Mouse (Mus musculus) ES-CJ7 (cell line): ENCODE data around the gene Ddah2.

Experiments
- DNase-seq: peaks from one replicate; pipeline ENCODE4 v3.0.0; 2011; ENCODE audit warnings: low read depth, low spot score

Gene Ddah2

DNA sequence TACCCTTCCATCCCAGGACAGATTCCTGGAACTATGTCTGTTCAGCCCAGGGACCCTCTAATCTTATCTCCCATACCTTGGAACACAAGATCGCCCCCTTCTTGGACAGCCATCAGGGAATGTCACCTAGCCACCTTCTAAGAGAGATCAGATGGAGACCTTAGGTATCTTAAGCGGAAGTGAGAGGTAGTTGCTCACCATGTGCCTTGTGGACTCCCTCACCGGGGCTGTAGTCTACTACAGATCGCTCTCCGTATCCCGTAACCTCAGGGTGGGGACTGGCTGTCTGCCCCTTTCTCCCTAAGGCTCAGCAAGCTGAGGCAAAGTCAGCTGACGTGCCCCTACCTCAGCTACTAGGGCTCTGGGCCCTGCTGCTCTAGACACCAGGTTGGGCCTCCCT is 45.2 kb downstream of the Ddah2 start:
- DNase-seq = no peak

DNA sequence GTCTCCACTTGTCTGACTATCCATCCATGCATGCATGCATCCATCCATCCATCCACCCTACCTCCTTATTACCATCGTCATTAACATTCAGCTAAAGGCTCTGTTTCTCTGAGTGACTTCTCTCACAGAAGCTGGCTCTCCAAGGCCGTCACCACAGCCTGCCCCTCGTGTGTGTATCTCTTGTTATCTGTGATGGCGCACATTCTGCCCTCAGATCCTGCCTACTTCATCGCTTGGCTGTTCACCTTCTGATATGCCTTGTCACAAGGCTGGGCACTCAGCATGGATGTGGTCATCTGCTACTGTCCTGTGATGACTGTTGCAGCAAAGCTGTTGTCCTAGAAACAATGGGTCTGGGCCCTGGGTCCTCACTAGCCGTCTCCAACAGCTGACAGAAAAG is 45.9 kb downstream of the Ddah2 start:
- DNase-seq = no peak

DNA sequence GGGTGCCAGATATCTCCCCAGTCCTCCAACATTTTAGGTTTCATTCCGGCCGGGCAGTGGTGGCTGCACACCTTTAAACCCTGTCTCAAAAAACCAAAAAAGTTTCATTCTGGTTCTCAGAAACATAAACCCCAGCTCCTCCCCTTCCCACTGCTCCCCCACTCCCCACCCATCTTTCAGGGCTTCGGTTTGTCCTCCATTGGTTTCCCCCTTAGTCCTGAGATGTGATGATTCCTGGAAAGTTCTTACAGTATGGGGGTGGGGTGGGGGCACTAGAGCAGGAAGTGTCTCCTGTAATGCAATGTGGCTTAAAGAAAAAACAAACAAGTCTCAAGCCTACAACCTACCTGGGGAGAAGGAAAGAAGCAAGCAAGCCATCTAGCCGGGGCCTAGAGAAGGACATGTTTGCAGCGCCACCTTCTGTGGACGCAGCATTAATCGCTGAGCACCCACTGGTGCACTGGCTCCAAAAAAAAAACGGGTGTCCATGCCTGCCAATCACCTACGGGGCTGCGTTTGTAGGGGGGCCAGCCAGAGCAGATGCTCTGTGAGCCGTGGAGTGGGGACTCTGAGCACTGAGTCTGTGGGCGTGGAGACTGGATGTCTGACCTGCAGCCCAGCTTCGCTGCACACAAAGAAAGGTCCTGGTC is 47.0 kb downstream of the Ddah2 start:
- DNase-seq = peak; percentile 54

- no peak for DNase-seq
Measured at GRCm38 (mm10) chr17:35106522-35106921, 47.7 kb downstream of the Ddah2 start.

GRCm38 (mm10) chr17:35108097-35108496 is 49.3 kb downstream of the Ddah2 start, which contains the start of gene Ly6g5c:
TSS of gene Ly6g5c (plus strand) at chr17:35108279.
- DNase-seq = no peak
